Mouse (Mus musculus): Measurements from ENCODE around the gene Piwil4.

DNA sequence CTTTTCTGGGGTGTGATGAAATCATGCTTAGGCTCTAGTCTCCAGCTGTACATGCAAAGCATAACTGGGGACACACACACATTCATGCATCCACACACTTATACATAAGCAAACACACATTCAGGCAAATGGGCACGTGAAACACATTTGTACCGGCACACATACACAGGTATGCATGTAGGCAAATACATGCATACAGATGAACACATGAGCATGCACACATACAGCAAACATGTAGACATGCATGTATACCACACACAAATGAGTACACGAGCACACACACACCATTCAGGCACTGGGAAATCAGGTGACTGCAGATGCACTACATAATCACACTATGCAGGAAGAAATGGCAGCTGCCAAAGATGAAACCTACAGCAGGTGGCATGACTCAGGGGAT lies 29.6 kb downstream of the Piwil4 start:
- TF ChIP-seq TAL1 (conservative IDR thresholded peaks at IDR 0.05; ENCODE audit: low read depth, low read length): no peak
- TF ChIP-seq CTCF (IDR thresholded peaks at IDR 0.05; ENCODE audit: low read depth, low read length): no peak
- no peak for TF ChIP-seq GATA1 (IDR thresholded peaks at IDR 0.05; ENCODE audit: borderline replicate concordance, low read length)
- TF ChIP-seq GATA2 (IDR thresholded peaks at IDR 0.05; ENCODE audit: borderline replicate concordance, low read depth, low read length): no peak

All from G1E (cell line).